Mouse (Mus musculus) CD4-positive, CD25-positive, alpha-beta regulatory T cell (primary cell): ENCODE results near the gene Olfr262. TPM values are rescaled to one million over a fixed set of nuclear protein-coding genes. Genes with fewer than 3 reads are reported as not detected.

Source experiments
- polyA plus RNA-seq: library from polyadenylated mRNA; unstranded; fragments of 100-300 nt; shearing (Covaris generic); gene quantifications from one replicate; pipeline ENCODE4 v1.2.1, GENCODE M21; 2017

The Olfr262 gene
- polyA plus RNA-seq: not detected

DNA sequence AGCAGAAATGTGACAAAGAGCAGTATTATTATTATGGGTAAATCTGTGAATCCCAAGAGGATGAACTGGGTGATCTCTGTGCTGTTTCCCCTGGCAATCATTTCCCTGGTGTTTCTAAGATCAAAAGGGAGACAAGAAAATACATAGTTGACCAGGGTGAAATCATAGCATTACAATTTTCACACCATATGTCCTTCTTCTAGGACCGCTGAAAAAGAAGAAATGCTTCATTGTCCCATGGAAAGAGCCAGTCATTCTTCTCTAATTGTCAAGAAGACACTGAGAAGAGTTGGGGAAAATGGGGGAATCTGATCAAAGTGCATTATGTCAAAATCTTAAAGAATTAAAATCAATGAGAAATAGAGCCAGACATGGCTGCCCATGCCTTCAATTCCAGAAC, at the start of gene Olfr262:
Gene Olfr262, minus strand, starts transcription at position 101 of the 400 bp plus-strand sequence.

DNA sequence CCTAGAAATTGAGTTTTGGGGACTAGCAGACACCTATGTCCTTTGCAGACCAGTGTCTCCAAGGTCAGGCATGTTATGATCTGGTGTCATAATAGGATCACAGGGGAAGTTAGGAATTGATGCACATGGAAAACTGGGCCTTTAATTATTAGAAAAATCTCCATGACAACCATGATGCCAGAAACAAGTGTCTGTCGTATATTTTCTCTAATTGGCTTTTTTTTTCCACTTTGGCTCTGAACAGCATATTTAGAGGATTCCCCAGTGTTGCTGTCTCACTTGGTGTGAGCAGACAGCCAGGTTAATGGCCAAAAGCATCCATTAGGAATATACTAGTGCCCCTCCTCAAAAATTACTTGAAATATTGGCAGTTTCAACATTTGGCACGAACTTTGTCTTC, 38.1 kb upstream of the Olfr262 start, which contains the start of gene Olfr1434:
Gene Olfr1434, plus strand, starts transcription at position 301 of the 400 bp plus-strand sequence.

DNA sequence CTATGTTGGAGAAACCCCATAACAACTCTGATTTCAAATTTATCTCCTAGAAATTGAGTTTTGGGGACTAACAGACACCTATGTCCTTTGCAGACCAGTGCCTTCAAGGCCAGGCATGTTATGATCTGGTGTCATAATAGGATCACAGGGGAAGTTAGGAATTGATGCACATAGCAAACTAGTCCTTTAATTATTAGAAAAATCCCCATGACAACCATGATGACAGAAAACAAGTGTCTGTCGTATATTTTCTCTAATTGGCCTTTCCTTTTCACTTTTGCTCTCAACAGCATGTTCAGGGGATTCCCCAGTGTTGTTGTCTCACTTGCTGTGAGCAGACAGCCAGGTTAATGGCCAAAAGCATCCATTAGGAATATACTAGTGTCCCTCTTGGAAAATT, 19.3 kb upstream of the Olfr262 start, which contains the start of gene Olfr235:
Gene Olfr235, plus strand, starts transcription at position 301 of the 400 bp plus-strand sequence.

GRCm38 (mm10) chr19:12232496-12232895, 9.0 kb downstream of the Olfr262 start, which contains the start of gene Olfr1432:
Gene Olfr1432, minus strand, starts transcription at chr19:12232596.

GRCm38 (mm10) chr19:12200334-12200733, 41.1 kb downstream of the Olfr262 start, which contains the start of gene Olfr1431:
Gene Olfr1431, plus strand, starts transcription at chr19:12200634.

Other genes with a start within 250 kb of the Olfr262 start
- gene Olfr1423, start 200.3 kb downstream of the Olfr262 start, polyA plus RNA-seq: 0.04 TPM
- gene Olfr1424, start 179.0 kb downstream of the Olfr262 start, polyA plus RNA-seq: not detected
- not detected for gene Olfr1425, start 163.9 kb downstream of the Olfr262 start, polyA plus RNA-seq
- not detected for gene Olfr1426, start 149.6 kb downstream of the Olfr262 start, polyA plus RNA-seq
- not detected for gene Olfr1427, start 138.3 kb downstream of the Olfr262 start, polyA plus RNA-seq
- gene Olfr1428, start 125.8 kb downstream of the Olfr262 start, polyA plus RNA-seq: not detected
- 0.06 TPM for gene Olfr76, start 118.5 kb downstream of the Olfr262 start, polyA plus RNA-seq
- 0.23 TPM for gene Olfr1555-ps1, start 71.5 kb downstream of the Olfr262 start, polyA plus RNA-seq
- not detected for gene Olfr1431, start 41.0 kb downstream of the Olfr262 start, polyA plus RNA-seq
- gene Olfr1432, start 9.1 kb downstream of the Olfr262 start, polyA plus RNA-seq: not detected
- not detected for gene Olfr235, start 19.4 kb upstream of the Olfr262 start, polyA plus RNA-seq
- gene Olfr1434, start 38.2 kb upstream of the Olfr262 start, polyA plus RNA-seq: not detected
- not detected for gene Olfr1436, start 57.5 kb upstream of the Olfr262 start, polyA plus RNA-seq
- 0.11 TPM for gene Olfr1437, start 83.4 kb upstream of the Olfr262 start, polyA plus RNA-seq
- not detected for gene Olfr1438-ps1, start 94.3 kb upstream of the Olfr262 start, polyA plus RNA-seq
- gene Olfr1440, start 145.6 kb upstream of the Olfr262 start, polyA plus RNA-seq: not detected
- not detected for gene Olfr1441, start 175.8 kb upstream of the Olfr262 start, polyA plus RNA-seq
- gene Pfpl, start 186.2 kb upstream of the Olfr262 start, polyA plus RNA-seq: 0.08 TPM
- 0.50 TPM for gene Mpeg1, start 219.1 kb upstream of the Olfr262 start, polyA plus RNA-seq